Mouse (Mus musculus) lung, adult 2 months (tissue): ENCODE results near the gene Abhd8.

Experiments used
- CTCF ChIP-seq: fragments of 200-500 bp; IDR thresholded peaks from 2 replicates; pipeline ENCODE4 v1.5.1; 2011; ENCODE audit warnings: mild to moderate bottlenecking, low read length, control low read depth; ENCODE audit not compliant: insufficient read depth
- POLR2A ChIP-seq: fragments of 200-500 bp; IDR thresholded peaks from 2 replicates; pipeline ENCODE4 v1.6.1; 2011; ENCODE audit warnings: low read depth, mild to moderate bottlenecking, control low read depth, low read length, borderline replicate concordance; ENCODE audit errors: extremely low read depth

- TF ChIP-seq POLR2A: peak; percentile 50; the same call in 1 of the 2 replicates
- no peak for TF ChIP-seq CTCF
These were observed 24.4 kb upstream of the Abhd8 start, which contains the start of gene Gtpbp3 for GRCm38 (mm10) chr8:71487691-71488445.
